Mouse (Mus musculus) lung, embryonic 16.5 days (tissue): Measurements from ENCODE around the gene Slfn9. TPM values are rescaled to one million over a fixed set of nuclear protein-coding genes. Genes with fewer than 3 reads are reported as not detected.

ENCODE experiments used
- ATAC-seq: fragments of 200-750 bp; cut with Nextera tagmentation; 2 replicates; pipeline ENCODE4 v1.8.0; 2017; ENCODE audit warnings: low read depth, mild to moderate bottlenecking, moderate library complexity
- H3K27ac ChIP-seq: fragments of 300-500 bp; sonication (generic); 2 replicates; pipeline ENCODE4 v1.5.1; 2014; ENCODE audit warnings: mild to moderate bottlenecking, control low read depth, low read length
- H3K27me3 ChIP-seq: fragments of 300-500 bp; sonication (generic); 2 replicates; pipeline ENCODE4 v1.6.1; 2014; ENCODE audit warnings: low read depth, low read length, mixed read lengths; ENCODE audit not compliant: control insufficient read depth, insufficient read depth
- H3K36me3 ChIP-seq: fragments of 300-500 bp; sonication (generic); 2 replicates; pipeline ENCODE4 v1.6.1; 2014; ENCODE audit warnings: low read length; ENCODE audit not compliant: control insufficient read depth, insufficient read depth
- H3K4me1 ChIP-seq: fragments of 300-500 bp; sonication (generic); replicated peaks from 2 replicates; pipeline ENCODE4 v1.6.1; 2014; ENCODE audit warnings: low read length, mixed read lengths; ENCODE audit not compliant: control insufficient read depth, insufficient read depth
- H3K4me2 ChIP-seq: fragments of 300-500 bp; sonication (generic); 2 replicates; pipeline ENCODE4 v1.6.1; 2014; ENCODE audit warnings: low read depth, low read length, control low read depth
- H3K4me3 ChIP-seq: fragments of 300-500 bp; sonication (generic); 2 replicates; pipeline ENCODE4 v1.5.1; 2014; ENCODE audit warnings: mild to moderate bottlenecking, low read length, control low read depth
- H3K9ac ChIP-seq: fragments of 300-500 bp; sonication (generic); 2 replicates; pipeline ENCODE4 v1.6.1; 2014; ENCODE audit warnings: low read length, control low read depth
- H3K9me3 ChIP-seq: fragments of 300-500 bp; sonication (generic); 2 replicates; pipeline ENCODE4 v1.6.1; 2016; ENCODE audit warnings: low read length; ENCODE audit not compliant: control insufficient read depth
- WGBS: fragments of 180-500 bp; shearing (Covaris S2); extraction: QIAGEN DNeasy Blood & Tissue Kit; methylation state at CpG from one replicate; pipeline ENCODE4 v1.1.7; 2014; 5-methylcytosine and 5-hydroxymethylcytosine counted together
- microRNA-seq: library from miRNA; unstranded; fragments of <30 nt; microRNA quantifications from one replicate; pipeline ENCODE4, GENCODE M21; 2016
- polyA plus RNA-seq: library from polyadenylated mRNA; unstranded; fragments of >200 nt; fragmentation: Nextera tagmentation; extraction: Ambion mirVana; gene quantifications from 2 replicates; pipeline ENCODE4 v1.2.1, GENCODE M21; 2015

The Slfn9 gene
- polyA plus RNA-seq, 1 experiment from 2014 or later: 33.9 TPM

DNA sequence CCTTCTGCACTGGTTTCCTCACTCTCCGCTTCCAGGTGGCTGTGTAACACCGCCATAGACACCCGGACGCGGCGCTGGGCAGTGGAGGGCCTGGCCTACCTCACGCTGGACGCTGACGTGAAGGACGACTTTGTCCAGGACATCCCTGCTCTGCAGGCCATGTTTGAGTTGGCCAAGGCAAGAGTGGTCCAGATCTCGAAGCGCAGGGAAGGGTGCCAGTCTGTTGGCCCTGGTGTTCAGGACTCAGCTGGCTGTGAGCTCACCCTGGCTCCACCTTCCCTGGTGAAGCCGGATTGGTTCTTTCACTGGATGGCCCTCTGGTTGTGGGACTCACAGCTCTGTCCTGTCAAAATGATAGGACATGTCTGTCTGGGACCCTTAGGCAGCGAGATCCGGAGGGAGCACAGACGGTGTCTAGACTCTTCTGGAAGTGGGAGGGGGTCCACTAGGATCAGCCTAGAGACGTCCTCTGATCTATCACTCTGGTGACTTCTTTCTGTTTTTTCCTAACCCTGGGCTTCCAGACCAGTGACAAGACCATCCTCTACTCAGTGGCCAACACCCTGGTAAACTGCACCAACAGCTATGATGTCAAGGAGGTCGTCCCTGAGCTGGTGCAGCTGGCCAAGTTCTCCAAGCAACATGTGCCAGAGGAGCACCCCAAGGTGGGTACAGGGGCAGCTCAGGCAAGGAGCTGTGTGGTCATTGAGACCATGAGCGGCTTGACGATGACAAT, 62.6 kb downstream of the Slfn9 start:
- Histone ChIP-seq H3K9me3 (no peaks in the 10 kb centered on the region), H3K27me3 (peaks cover 26% of the 10 kb centered on the region), H3K36me3 (no peaks in the 10 kb centered on the region), H3K4me3 (no peak overlapping the region), H3K9ac (no peak overlapping the region), H3K27ac (no peak overlapping the region), H3K4me1 (peaks cover 5% of the 10 kb centered on the region), H3K4me2 (no peak overlapping the region)
- 27% methylated on average over 20 of the region's 20 CpGs for WGBS
- no peak for ATAC-seq

Small RNA genes lying within 50 kb of the gene (microRNA-seq; reads per million reads assigned to microRNA genes)
- gene Gm27598 (not detected), gene Mir7679 (not detected)

Other genes with a start within 250 kb of the Slfn9 start
- 0.30 and 0.44 TPM in 2 replicates for gene Cct6b, start 227.5 kb downstream of the Slfn9 start, polyA plus RNA-seq
- 37.9 and 39.6 TPM in 2 replicates for gene Zfp830, start 227.5 kb downstream of the Slfn9 start, polyA plus RNA-seq
- 23.8 and 29.5 TPM in 2 replicates for gene Lig3, start 210.7 kb downstream of the Slfn9 start, polyA plus RNA-seq
- gene Rffl, start 120.6 kb downstream of the Slfn9 start, polyA plus RNA-seq: 12.7 and 13.4 TPM in 2 replicates
- gene Rad51d, start 101.2 kb downstream of the Slfn9 start, polyA plus RNA-seq: 13.2 and 14.0 TPM in 2 replicates
- gene Fndc8, start 99.7 kb downstream of the Slfn9 start, polyA plus RNA-seq: 0.09 and 0.20 TPM in 2 replicates
- gene Nle1, start 83.4 kb downstream of the Slfn9 start, polyA plus RNA-seq: 23.6 and 30.5 TPM in 2 replicates
- 14.5 and 16.2 TPM in 2 replicates for gene Unc45b, start 81.3 kb downstream of the Slfn9 start, polyA plus RNA-seq
- 4.1 and 4.5 TPM in 2 replicates for gene Slfn5, start 40.5 kb downstream of the Slfn9 start, polyA plus RNA-seq
- gene Slfn8, start 29.0 kb upstream of the Slfn9 start, polyA plus RNA-seq: 0.49 and 0.89 TPM in 2 replicates
- 7.5 and 8.2 TPM in 2 replicates for gene Slfn2, start 73.3 kb upstream of the Slfn9 start, polyA plus RNA-seq
- 0.75 and 0.84 TPM in 2 replicates for gene Slfn1, start 125.0 kb upstream of the Slfn9 start, polyA plus RNA-seq
- gene Slfn4, start 183.4 kb upstream of the Slfn9 start, polyA plus RNA-seq: 0.11 TPM in 1 of 2 replicates, not detected in the other
- gene Slfn3, start 199.5 kb upstream of the Slfn9 start, polyA plus RNA-seq: 1.1 and 1.2 TPM in 2 replicates